Mouse (Mus musculus) forebrain, embryonic 10.5 days (tissue): ENCODE measurements at regions not wholly inside any gene's neighbourhood (a gene's known extent, or its start where the extent isn't known, plus 50 kb on each side); places are given as distances from the start of the nearest gene placed in this dataset.

Experiments used
- DNase-seq: peaks from one replicate; pipeline ENCODE4 v3.0.0-alpha.2; 2017; ENCODE audit warnings: low spot score; ENCODE audit errors: extremely low spot score
- H3K27ac ChIP-seq: fragments of 300-500 bp; sonication (generic); 2 replicates; pipeline ENCODE4 v1.5.1; 2016; ENCODE audit warnings: mild to moderate bottlenecking
- H3K27me3 ChIP-seq: fragments of 300-500 bp; sonication (generic); 2 replicates; pipeline ENCODE4 v1.6.1; 2016; ENCODE audit warnings: mild to moderate bottlenecking; ENCODE audit not compliant: poor library complexity, severe bottlenecking
- H3K36me3 ChIP-seq: fragments of 300-500 bp; sonication (generic); replicated peaks from 2 replicates; pipeline ENCODE4 v1.6.1; 2016; ENCODE audit warnings: mild to moderate bottlenecking, moderate library complexity
- H3K4me1 ChIP-seq: fragments of 300-500 bp; sonication (generic); 2 replicates; pipeline ENCODE4 v1.6.1; 2016
- H3K4me3 ChIP-seq: fragments of 300-500 bp; sonication (generic); 2 replicates; pipeline ENCODE4 v1.5.1; 2016; ENCODE audit warnings: mild to moderate bottlenecking, moderate library complexity
- H3K9me3 ChIP-seq: fragments of 300-500 bp; sonication (generic); 2 replicates; pipeline ENCODE4 v1.6.1; 2016; ENCODE audit warnings: mild to moderate bottlenecking, moderate library complexity
- WGBS: fragments of 180-500 bp; shearing (Covaris S2); methylation state at CpG from one replicate; pipeline ENCODE4 v1.1.7; 2016; 5-methylcytosine and 5-hydroxymethylcytosine counted together

DNA sequence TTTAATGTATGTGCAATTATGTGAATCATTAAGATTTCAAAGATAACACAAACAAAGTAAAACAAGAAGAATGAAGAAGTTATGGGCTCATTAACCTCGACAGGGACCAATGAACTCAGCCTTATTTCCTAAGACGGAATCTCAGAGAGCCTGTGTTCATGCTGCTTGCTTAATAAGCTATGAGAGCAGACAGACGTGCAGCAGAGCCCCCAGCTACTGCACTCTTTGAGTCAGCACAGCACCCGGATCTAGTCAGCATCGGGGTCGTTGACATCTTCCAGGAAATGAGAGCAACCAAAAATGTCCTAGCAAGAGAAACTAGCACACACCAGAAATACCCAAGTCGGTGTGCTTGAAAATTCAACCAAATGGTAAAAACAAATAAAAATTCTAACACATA lies 582.1 kb downstream of the Rps29 start:
- no peak overlapping the region for H3K27ac ChIP-seq
- H3K27me3 ChIP-seq = no peaks in the 10 kb centered on the region
- peaks cover 5% of the 10 kb centered on the region; the same call in 1 of the 2 replicates for H3K4me1 ChIP-seq
- H3K4me3 ChIP-seq = no peak overlapping the region
- H3K9me3 ChIP-seq = no peaks in the 10 kb centered on the region
- DNase-seq = no peak
- H3K36me3 ChIP-seq = no peaks in the 10 kb centered on the region
- WGBS = 80% methylated on average over 7 of the region's 7 CpGs

DNA sequence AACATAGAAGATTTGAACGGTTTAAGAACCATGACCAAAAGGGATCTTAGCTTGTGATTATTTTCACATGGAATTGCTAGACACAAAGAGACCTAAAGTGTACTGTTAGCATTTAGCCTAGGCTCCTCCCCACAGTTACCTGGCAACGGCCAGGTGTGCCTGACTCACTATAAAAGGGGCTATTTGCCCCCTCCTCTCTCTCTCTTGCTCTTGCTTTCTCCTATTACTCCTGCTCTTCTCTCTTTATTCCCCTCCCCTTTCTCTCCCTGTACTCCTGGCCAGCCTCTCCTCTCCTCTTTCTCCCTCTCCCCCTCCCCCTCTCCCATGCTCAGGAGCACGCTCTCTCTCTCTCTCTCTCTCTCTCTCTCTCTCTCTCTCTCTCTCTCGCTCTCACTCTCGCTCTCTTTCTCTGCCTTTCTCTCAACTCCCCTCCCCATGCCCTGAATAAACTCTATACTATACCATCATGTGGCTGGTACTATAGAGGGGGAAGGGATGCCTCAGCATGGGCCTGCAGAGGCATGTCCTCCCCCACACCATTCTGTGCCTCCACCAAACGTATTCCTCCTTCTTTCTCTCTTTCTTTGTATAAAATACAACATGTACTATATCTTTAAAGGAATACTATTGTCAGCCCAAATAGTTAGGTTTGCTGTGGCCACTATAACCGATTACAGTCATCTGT lies 603.9 kb downstream of the Rps29 start:
- H3K27ac ChIP-seq = no peak overlapping the region
- WGBS = 49% methylated on average over 7 of the region's 7 CpGs

DNA sequence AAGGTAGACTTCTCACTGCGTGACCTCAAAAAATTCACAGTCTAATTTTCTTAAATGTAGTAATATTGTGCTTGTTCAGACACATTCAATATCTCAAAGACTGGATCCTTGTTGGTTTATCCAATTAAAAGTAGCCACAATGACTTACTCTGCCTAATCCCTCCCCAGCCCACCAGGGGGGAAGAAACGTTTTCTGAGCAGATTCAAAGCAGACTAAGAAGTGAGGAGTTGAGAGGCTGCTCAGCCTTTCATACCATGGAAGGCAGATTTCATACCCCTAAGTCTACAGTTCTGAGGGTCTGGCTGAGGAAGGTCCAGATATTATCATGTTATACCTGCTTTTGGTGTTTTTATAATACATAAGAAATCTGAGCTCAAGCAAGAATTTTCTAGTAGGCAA lies 604.7 kb downstream of the Rps29 start:
- Histone ChIP-seq H3K9me3 (peaks cover 3% of the 10 kb centered on the region; the same call in 1 of the 2 replicates), H3K36me3 (no peaks in the 10 kb centered on the region), H3K27me3 (no peaks in the 10 kb centered on the region), H3K27ac (no peak overlapping the region), H3K4me1 (peaks cover 16% of the 10 kb centered on the region), H3K4me3 (no peak overlapping the region)
- DNase-seq = peak; percentile 19
- WGBS = 25% methylated on average over 2 of the region's 2 CpGs

More for the DNA sequence above, 603.9 kb downstream of the Rps29 start:
- no peaks in the 10 kb centered on the region for H3K36me3 ChIP-seq
- H3K4me1 ChIP-seq = peaks cover 16% of the 10 kb centered on the region
- DNase-seq = no peak
- H3K27me3 ChIP-seq = no peaks in the 10 kb centered on the region
- no peak overlapping the region for H3K4me3 ChIP-seq
- H3K9me3 ChIP-seq = peaks cover 3% of the 10 kb centered on the region; the same call in 1 of the 2 replicates

DNA sequence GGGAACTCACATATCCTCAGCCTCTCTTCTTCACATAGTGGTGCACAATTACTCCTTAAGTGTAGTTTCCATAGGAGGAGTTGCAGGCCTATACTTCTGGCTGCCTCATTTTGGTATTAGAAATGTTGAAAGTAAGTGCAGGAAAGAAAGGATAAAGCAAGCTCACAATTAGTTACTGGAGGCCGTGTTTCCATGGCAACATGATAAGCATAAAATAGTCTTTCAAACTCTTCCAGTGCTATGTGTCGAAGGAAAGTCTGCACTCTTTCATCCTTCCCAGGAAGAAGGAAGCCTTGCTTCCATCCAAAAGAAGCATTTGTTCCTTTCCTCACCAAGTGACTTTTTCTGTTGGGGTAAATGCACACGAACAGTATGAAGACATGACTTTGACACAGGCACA lies 617.2 kb downstream of the Rps29 start:
- Histone ChIP-seq H3K4me3 (no peak overlapping the region), H3K4me1 (peaks cover 12% of the 10 kb centered on the region), H3K27me3 (no peaks in the 10 kb centered on the region), H3K36me3 (no peaks in the 10 kb centered on the region), H3K9me3 (no peaks in the 10 kb centered on the region), H3K27ac (no peak overlapping the region)
- no peak for DNase-seq
- 59% methylated on average over 3 of the region's 3 CpGs for WGBS

DNA sequence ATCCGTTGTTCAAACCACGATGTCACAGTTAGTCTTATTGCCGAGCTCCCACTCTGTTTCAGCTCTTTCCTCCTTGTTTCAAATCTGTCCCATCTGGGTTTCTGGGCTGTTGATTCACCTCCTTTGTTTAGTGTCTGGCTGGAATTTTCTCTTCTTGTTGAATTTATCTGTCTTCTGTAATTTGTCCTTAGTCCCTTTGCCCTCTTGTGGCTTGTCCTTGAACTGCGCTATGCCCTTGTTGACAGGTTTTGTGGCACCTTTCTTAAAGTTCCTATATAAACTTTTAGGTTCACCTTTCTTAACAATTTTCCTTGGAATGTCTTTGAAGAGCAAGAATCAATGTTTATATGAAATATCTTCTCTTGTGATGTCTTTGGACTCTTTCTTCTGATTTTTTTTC lies 658.2 kb downstream of the Rps29 start:
- WGBS = 80% methylated on average over 4 of the region's 4 CpGs

DNA sequence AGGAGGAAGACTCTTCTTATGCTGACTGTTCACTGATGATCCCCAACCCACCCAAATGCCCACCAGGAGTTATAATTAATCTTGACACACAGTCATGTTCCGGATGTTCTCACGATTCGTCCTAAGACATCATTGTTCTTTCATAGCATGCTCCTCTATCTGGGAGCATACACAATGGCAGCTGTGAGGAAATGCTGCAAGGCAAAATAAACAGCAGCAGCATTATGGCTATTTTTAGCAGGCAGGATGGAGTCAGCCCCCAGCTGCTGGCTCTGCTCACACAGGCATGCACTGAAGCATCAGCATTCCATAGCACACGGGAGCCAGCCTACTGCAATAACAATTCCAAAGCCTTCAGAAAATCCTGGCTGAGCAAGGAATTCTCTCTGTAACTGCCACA lies 696.0 kb downstream of the Rps29 start:
- no peaks in the 10 kb centered on the region for H3K4me1 ChIP-seq
- no peaks in the 10 kb centered on the region for H3K27me3 ChIP-seq
- no peak overlapping the region for H3K4me3 ChIP-seq
- no peaks in the 10 kb centered on the region for H3K36me3 ChIP-seq
- no peak for DNase-seq
- WGBS = 55% methylated on average over 4 of the region's 4 CpGs
- H3K9me3 ChIP-seq = no peaks in the 10 kb centered on the region
- H3K27ac ChIP-seq = no peak overlapping the region

More for the DNA sequence above, 658.2 kb downstream of the Rps29 start:
- DNase-seq = peak; percentile 31
- Histone ChIP-seq H3K36me3 (no peaks in the 10 kb centered on the region), H3K27me3 (no peaks in the 10 kb centered on the region), H3K27ac (no peak overlapping the region), H3K4me1 (no peaks in the 10 kb centered on the region), H3K9me3 (no peaks in the 10 kb centered on the region), H3K4me3 (no peak overlapping the region)

DNA sequence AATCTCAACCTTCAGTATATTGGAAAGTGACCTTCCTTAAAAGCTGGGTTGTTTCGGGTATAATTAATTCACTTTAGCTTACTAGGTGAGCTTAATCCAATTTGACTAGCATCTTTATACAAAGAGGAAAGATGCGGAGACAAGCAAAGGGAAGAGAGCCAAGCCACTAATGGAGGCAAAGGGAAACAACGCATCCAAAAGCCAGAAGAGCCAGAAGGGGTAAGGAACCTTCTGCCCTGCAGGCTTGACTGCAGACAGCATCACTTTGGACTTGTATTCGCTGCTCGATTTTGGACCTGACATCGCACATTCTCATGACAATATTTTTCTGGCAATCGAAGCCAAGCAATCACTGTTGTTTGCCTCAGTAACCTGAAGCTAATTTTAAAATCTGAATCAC lies 700.8 kb downstream of the Rps29 start:
- DNase-seq = no peak
- Histone ChIP-seq H3K27ac (no peak overlapping the region), H3K9me3 (no peaks in the 10 kb centered on the region), H3K36me3 (no peaks in the 10 kb centered on the region), H3K27me3 (no peaks in the 10 kb centered on the region), H3K4me3 (no peak overlapping the region), H3K4me1 (no peaks in the 10 kb centered on the region)
- WGBS = 90% methylated on average over 7 of the region's 7 CpGs

DNA sequence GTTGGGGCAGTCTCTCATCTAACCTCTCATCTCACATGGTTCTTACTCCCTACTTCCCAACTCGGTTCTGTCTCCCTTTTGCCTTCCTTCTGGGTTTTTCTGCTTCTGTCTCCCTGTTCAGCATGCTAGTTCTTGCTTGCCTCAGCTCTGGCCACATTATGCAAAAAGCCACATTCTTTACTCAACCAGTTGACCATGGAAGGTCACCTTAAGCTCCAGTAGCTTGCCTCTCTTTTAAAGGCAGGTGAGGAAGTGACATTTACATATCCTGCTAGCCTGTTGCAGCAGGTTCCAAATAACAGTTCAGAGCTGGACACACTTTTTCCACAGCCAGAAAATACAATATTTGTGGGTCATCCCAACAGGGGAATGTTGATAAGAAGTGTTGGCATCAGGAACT lies 732.4 kb downstream of the Rps29 start:
- no peak overlapping the region for H3K27ac ChIP-seq
- no peaks in the 10 kb centered on the region for H3K36me3 ChIP-seq
- DNase-seq = no peak
- no peaks in the 10 kb centered on the region for H3K4me1 ChIP-seq
- WGBS = 72% methylated on average over 1 of the region's 1 CpGs
- no peaks in the 10 kb centered on the region for H3K9me3 ChIP-seq
- H3K27me3 ChIP-seq = no peaks in the 10 kb centered on the region
- no peak overlapping the region for H3K4me3 ChIP-seq

DNA sequence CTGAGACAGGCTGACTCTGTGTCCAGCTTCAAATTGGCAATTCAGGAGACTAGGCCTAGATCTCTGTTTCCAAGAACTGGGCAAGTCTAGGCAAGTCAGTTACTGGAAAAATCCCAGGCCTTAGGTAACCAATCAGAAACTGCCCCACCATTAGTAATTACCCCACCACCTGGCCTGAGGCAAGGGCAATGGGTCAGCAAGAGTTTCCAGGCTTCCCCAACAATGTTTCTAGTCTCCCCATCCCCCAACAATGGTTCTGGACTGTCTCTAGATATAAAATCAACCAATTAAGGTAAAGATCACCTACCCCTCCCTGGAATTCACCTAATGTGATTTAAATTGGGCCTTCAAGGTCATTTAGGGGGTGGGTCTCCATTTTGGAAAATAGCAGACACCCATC lies 734.0 kb downstream of the Rps29 start:
- no peak for DNase-seq
- Histone ChIP-seq H3K4me1 (no peaks in the 10 kb centered on the region), H3K4me3 (no peak overlapping the region), H3K27ac (no peak overlapping the region), H3K36me3 (no peaks in the 10 kb centered on the region), H3K9me3 (no peaks in the 10 kb centered on the region), H3K27me3 (no peaks in the 10 kb centered on the region)
